Mouse (Mus musculus) ES-E14 (cell line): Measurements from ENCODE around the gene Mettl15. TPM values are rescaled to one million over a fixed set of nuclear protein-coding genes. Genes with fewer than 3 reads are reported as not detected.

ENCODE experiments used
- DNase-seq: peaks from one replicate; pipeline ENCODE4 v3.0.0-alpha.2; 2013; ENCODE audit warnings: low read depth, low spot score
- H3K27ac ChIP-seq: 2 replicates; pipeline ENCODE4 v1.5.1; 2012; ENCODE audit warnings: low read depth, mild to moderate bottlenecking, low read length, moderate library complexity, mixed read lengths; ENCODE audit not compliant: poor library complexity, insufficient read depth, severe bottlenecking
- H3K36me3 ChIP-seq: 2 replicates; pipeline ENCODE4 v1.6.1; 2012; ENCODE audit warnings: mild to moderate bottlenecking, low read length, moderate library complexity, mixed read lengths; ENCODE audit not compliant: control insufficient read depth, poor library complexity, insufficient read depth, severe bottlenecking
- H3K4me1 ChIP-seq, 2 experiments: fragments of 150-350 bp in 1 of 2; sonication (generic) in 1 of 2; 2 replicates each; pipeline ENCODE4 v1.6.1; 2012; ENCODE audit warnings: low read length in 2 of 2, mild to moderate bottlenecking in 1 of 2, mixed read lengths in 1 of 2; ENCODE audit not compliant: control insufficient read depth in 2 of 2, insufficient read depth in 2 of 2, poor library complexity in 1 of 2
- H3K4me3 ChIP-seq, 2 experiments: fragments of 150-350 bp in 1 of 2; sonication (generic) in 1 of 2; 2 replicates each; pipeline ENCODE4 v1.5.1; 2012; ENCODE audit warnings: low read length in 2 of 2, low read depth in 1 of 2, mild to moderate bottlenecking in 1 of 2, mixed read lengths in 1 of 2; ENCODE audit not compliant: insufficient read depth in 1 of 2, poor library complexity in 1 of 2, severe bottlenecking in 1 of 2
- H3K9ac ChIP-seq: 2 replicates; pipeline ENCODE4 v1.6.1; 2012; ENCODE audit warnings: low read depth, mild to moderate bottlenecking, low read length, mixed read lengths; ENCODE audit not compliant: poor library complexity, insufficient read depth, severe bottlenecking
- H3K9me3 ChIP-seq: fragments of 150-350 bp; sonication (generic); 2 replicates; pipeline ENCODE4 v1.6.1; 2012; ENCODE audit warnings: low read depth, mild to moderate bottlenecking, low read length; ENCODE audit not compliant: control insufficient read depth, insufficient read depth
- CHD2 ChIP-seq: IDR thresholded peaks from 2 replicates; pipeline ENCODE4 v1.6.1; 2014; ENCODE audit warnings: mild to moderate bottlenecking, low read depth, low read length, inconsistent platforms
- HCFC1 ChIP-seq: IDR thresholded peaks from 2 replicates; pipeline ENCODE4 v1.6.1; 2012; ENCODE audit warnings: low read length, inconsistent platforms, borderline replicate concordance; ENCODE audit not compliant: insufficient read depth
- MAFK ChIP-seq: IDR thresholded peaks from 2 replicates; pipeline ENCODE4 v1.6.1; 2014; ENCODE audit warnings: mild to moderate bottlenecking, low read depth, low read length, inconsistent platforms; ENCODE audit not compliant: insufficient read depth
- ZC3H11A ChIP-seq: IDR thresholded peaks from 2 replicates; pipeline ENCODE4 v1.6.1; 2012; ENCODE audit warnings: low read depth, mild to moderate bottlenecking, inconsistent platforms, low read length, borderline replicate concordance
- ZNF384 ChIP-seq: IDR thresholded peaks from 2 replicates; pipeline ENCODE4 v1.6.1; 2012; ENCODE audit warnings: low read depth, low read length, inconsistent platforms
- in situ Hi-C, 2 experiments: fragments of 600-800 bp; cut with MboI; formaldehyde crosslinking; loops; one replicate each; pipeline ENCODE4 v1.15.1; 2025; ENCODE audit warnings: low sequenced_read_pairs in 2 of 2, inconsistent platforms in 1 of 2; ENCODE audit not compliant: unreplicated experiment in 2 of 2
- total RNA-seq: library from RNA; depleted of rRNA; stranded (reverse); fragments of 300-350 nt; gene quantifications from 2 replicates; pipeline ENCODE4 v1.2.3, GENCODE M21; 2012; rRNA removed

Mettl15 gene
- total RNA-seq: 2.5 and 2.9 TPM in 2 replicates

DNA sequence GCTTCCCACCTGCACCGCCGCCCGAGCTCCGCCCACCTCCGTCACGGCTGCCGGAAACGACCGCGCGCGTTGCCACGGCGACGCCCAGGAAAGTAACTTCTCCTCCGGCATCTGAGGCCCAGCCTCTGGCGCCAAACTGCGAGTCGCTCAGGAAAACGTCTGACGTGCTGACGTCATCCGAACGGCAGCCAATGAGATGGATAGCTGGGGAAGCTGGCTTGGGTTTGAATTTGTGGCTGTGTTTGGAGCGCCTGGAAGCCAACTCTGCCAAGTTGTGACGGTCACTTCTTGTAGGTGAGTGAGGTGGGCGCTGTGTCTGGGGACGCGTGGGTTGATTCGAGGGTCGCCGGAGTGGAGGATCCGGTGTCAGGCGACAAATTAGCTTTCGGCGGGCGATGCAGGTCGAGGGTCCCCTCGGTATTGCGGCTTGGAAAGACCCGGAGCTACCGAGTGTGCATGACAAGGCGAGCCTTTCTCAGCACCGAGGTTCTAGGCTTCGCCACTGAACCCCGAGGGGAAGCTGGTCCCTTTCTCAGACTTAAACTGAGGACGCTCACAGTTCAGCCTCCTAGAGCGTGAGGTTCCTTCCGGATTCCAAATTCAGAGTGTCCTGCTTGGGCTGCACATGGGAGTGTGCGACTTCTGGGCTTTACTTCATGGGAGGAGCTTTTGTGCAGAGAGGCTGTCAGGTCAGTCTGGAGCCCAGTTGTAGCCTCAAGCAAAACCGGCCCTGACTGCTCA lies at the start of gene Mettl15, which contains the start of gene Kif18a:
Mettl15 (minus strand) TSS at position 149 of the 741 bp plus-strand sequence.
Kif18a (plus strand) TSS at position 139 of the 741 bp plus-strand sequence.
- Histone ChIP-seq H3K36me3 (no peaks in the 10 kb centered on the region), H3K4me1 (peaks cover 0 to 2% of the 10 kb centered on the region in 2 experiments; a peak in 1 of 4 replicates), H3K9ac (peak within 1 kb of the TSS; percentile 92), H3K9me3 (no peaks in the 10 kb centered on the region), H3K27ac (peak within 1 kb of the TSS; percentile 90), H3K4me3 (peak within 1 kb of the TSS; percentile 79 to 84)
- no peak for TF ChIP-seq CHD2
- TF ChIP-seq HCFC1: 0 out of 2 replicates have a peak, but pooled peaks have one; percentile 45
- peak; percentile 96 for DNase-seq
- in situ Hi-C loops: no loop called here

DNA sequence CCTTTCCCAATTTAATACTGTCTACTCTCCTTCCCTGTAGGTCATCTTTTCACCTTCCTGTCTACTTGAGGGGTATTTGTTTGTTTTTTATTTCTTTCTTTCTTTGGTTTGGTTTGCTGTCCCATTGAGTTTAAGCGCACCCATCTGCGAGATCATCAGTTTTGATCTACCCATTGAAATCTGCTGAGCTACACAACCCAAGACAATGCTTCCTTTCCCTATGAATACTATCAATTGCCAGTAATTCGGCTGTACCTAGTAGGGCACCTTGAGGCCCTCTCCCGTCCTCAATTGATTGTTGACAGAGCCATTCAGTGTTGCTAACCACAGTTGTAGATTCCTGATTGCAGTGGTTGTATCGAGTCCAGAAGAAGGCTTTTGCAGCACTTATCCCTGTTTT lies 30.8 kb upstream of the Mettl15 start:
- TF ChIP-seq ZNF384: no peak
- TF ChIP-seq ZC3H11A: no peak
- TF ChIP-seq MAFK: 0 out of 2 replicates have a peak, but pooled peaks have one; percentile 33
- TF ChIP-seq CHD2: 0 out of 2 replicates have a peak, but pooled peaks have one; percentile 56
- no peak for TF ChIP-seq HCFC1
- Histone ChIP-seq H3K36me3 (peaks cover 6% of the 10 kb centered on the region), H3K4me3 (no peak overlapping the region), H3K27ac (no peak overlapping the region; the same call in 1 of the 2 replicates), H3K9me3 (no peaks in the 10 kb centered on the region), H3K9ac (no peak overlapping the region), H3K4me1 (peaks cover 0 to 2% of the 10 kb centered on the region in 2 experiments; a peak in 1 of 4 replicates)
- DNase-seq: peak; percentile 36
- in situ Hi-C loops: no loop called here

DNA sequence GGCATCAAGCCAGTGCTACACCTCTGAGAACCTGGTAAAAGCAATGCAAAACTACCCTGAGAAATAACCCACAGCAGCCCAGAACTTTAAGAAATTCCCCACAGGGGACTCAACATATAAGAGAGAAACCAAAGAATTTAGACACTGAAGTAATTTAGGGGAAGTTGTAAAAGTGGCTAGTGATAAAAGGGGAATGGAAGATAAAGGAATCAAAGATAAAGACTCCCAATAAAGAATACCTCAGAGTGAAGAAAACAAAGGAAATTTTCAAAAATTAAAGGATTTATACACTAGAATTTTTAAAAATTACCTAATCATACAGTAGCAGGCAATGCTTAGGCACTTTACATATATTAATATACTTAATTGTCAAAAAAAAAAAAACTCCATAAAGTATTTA lies 23.1 kb upstream of the Mettl15 start:
- TF ChIP-seq HCFC1 (no peak), MAFK (no peak), ZNF384 (no peak), ZC3H11A (no peak)
- Histone ChIP-seq H3K4me1 (no peaks in the 10 kb centered on the region), H3K36me3 (peaks cover 5% of the 10 kb centered on the region; the same call in 1 of the 2 replicates), H3K27ac (no peak overlapping the region), H3K9me3 (no peaks in the 10 kb centered on the region), H3K9ac (no peak overlapping the region), H3K4me3 (no peak overlapping the region)
- in situ Hi-C loops: no loop called here
- no peak for DNase-seq

DNA sequence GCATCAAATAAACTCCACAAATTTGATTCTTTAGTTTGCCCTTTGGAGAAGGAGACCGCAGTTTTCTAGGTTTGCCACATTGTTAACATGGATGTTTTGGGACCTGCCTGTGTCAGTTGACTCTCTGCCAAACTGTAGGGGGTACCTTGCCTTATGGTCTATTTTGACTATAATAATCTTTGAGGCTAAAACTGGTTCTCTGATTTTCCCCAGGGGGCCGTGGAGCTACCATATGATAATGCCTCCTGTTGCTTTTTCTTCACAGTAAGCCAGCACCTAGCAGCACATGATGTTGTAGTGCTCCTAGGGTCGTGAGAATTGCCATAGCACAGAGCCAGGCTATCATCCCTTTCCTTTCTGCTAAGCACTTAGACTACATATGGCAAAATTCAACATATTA lies 21.7 kb upstream of the Mettl15 start:
- in situ Hi-C loops: no loop called here
- Histone ChIP-seq H3K36me3 (peaks cover 5% of the 10 kb centered on the region; the same call in 1 of the 2 replicates), H3K4me3 (no peak overlapping the region), H3K4me1 (no peaks in the 10 kb centered on the region), H3K9me3 (no peaks in the 10 kb centered on the region), H3K9ac (no peak overlapping the region), H3K27ac (no peak overlapping the region)
- TF ChIP-seq CHD2 (no peak), ZNF384 (no peak), HCFC1 (no peak), ZC3H11A (no peak), MAFK (no peak)
- no peak for DNase-seq

DNA sequence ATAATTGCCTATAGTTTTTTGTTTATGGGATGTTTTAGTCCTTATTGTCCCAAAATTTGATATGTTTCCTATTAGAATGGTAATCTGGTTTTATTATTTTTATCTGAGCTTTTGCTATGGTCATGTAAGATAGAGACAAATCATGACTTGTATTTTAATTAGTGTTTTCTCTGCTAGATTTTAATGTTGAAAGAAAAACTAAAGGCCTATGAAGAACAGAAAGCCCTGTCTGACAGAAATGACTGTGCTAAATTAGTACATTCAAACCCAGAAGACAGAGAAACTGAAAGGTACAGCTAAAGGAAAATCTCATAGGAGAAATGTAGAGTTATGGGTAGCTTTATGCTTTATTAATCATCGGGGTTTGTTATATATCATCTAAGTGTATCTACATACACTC lies 17.6 kb upstream of the Mettl15 start:
- Histone ChIP-seq H3K4me3 (no peak overlapping the region), H3K4me1 (no peaks in the 10 kb centered on the region), H3K27ac (no peak overlapping the region), H3K9me3 (no peaks in the 10 kb centered on the region), H3K36me3 (peaks cover 9% of the 10 kb centered on the region), H3K9ac (no peak overlapping the region)
- in situ Hi-C loops: no loop called here
- TF ChIP-seq ZNF384 (no peak), HCFC1 (no peak), CHD2 (no peak), ZC3H11A (no peak), MAFK (no peak)
- no peak for DNase-seq
